Mouse (Mus musculus) forebrain, embryonic 10.5 days (tissue): ENCODE results near the gene Kif18b. TPM values are rescaled to one million over a fixed set of nuclear protein-coding genes. Genes with fewer than 3 reads are reported as not detected.

Experiments
- polyA plus RNA-seq: library from polyadenylated mRNA; unstranded; fragments of >200 nt; fragmentation: Nextera tagmentation; extraction: Ambion mirVana; gene quantifications from 2 replicates; pipeline ENCODE4 v1.2.1, GENCODE M21; 2016

Kif18b gene
- polyA plus RNA-seq, 1 experiment from 2014 or later: 15.5 TPM

Other genes starting within 250 kb of the Kif18b start
- 61.7 and 65.8 TPM in 2 replicates for gene Ccdc43, start 227.3 kb downstream of the Kif18b start, polyA plus RNA-seq
- gene Adam11, start 163.7 kb downstream of the Kif18b start, polyA plus RNA-seq: 11.7 and 13.2 TPM in 2 replicates
- gene Gjc1, start 105.4 kb downstream of the Kif18b start, polyA plus RNA-seq: 86.0 and 87.4 TPM in 2 replicates
- gene Higd1b, start 89.3 kb downstream of the Kif18b start, polyA plus RNA-seq: not detected in 2 replicates
- gene Eftud2, start 44.1 kb downstream of the Kif18b start, polyA plus RNA-seq: 376 and 379 TPM in 2 replicates
- gene Ccdc103, start 43.9 kb downstream of the Kif18b start, polyA plus RNA-seq: 2.0 and 2.9 TPM in 2 replicates
- gene Fam187a, start 40.0 kb downstream of the Kif18b start, polyA plus RNA-seq: 0.09 TPM in 1 of 2 replicates, not detected in the other
- 0.09 and 0.10 TPM in 2 replicates for gene Gfap, start 24.2 kb downstream of the Kif18b start, polyA plus RNA-seq
- gene C1ql1, start 21.6 kb upstream of the Kif18b start, polyA plus RNA-seq: 2.6 and 2.8 TPM in 2 replicates
- gene Nmt1, start 103.1 kb upstream of the Kif18b start, polyA plus RNA-seq: 62.4 and 66.0 TPM in 2 replicates
- gene Dcakd, start 103.2 kb upstream of the Kif18b start, polyA plus RNA-seq: 261 and 275 TPM in 2 replicates
- 1.5 and 1.7 TPM in 2 replicates for gene Plcd3, start 176.5 kb upstream of the Kif18b start, polyA plus RNA-seq
- gene Acbd4, start 176.6 kb upstream of the Kif18b start, polyA plus RNA-seq: 6.6 and 7.5 TPM in 2 replicates
- 1.8 and 2.0 TPM in 2 replicates for gene Hexim1, start 191.1 kb upstream of the Kif18b start, polyA plus RNA-seq
- gene Hexim2, start 207.3 kb upstream of the Kif18b start, polyA plus RNA-seq: 7.2 and 7.6 TPM in 2 replicates
- gene Fmnl1, start 246.0 kb upstream of the Kif18b start, polyA plus RNA-seq: 0.47 and 0.81 TPM in 2 replicates